ENCODE assay signal across 15 mouse cellular contexts in genomic region chr16:93746397-93746796, GRCm38 (mm10). TPM values are rescaled to one million over a fixed set of nuclear protein-coding genes. Genes with fewer than 3 reads are reported as not detected.
DNase-seq lines count a peak whose midpoint lies in the region; ATAC-seq and TF ChIP-seq lines count a peak whose summit lies in the region.
"Had no signal": no experiment of that assay in that cellular context is flagged by ENCODE, and none has a peak within 500 bp of the region (broad histone marks: within the 10 kb centered on the region; RNA-seq: fewer than 3 reads in every experiment).

No protein-coding gene starts in this region.

- no peak overlapping the region for H3K9ac ChIP-seq in intestine, postnatal 0 days (ENCODE audit: low read depth, low read length)
- H3K9ac ChIP-seq in intestine, embryonic 16.5 days (ENCODE audit: low read depth, low read length): no peak overlapping the region
- no peak overlapping the region for H3K9ac ChIP-seq in CH12.LX (ENCODE audit: insufficient read depth, low read depth)
- H3K9ac ChIP-seq: embryonic facial prominence, embryonic 13.5 days; forebrain, embryonic 12.5 days; heart, embryonic 12.5 days; hindbrain, embryonic 14.5 days had no signal

- H3K79me2 ChIP-seq in CH12.LX (replicated peaks; ENCODE audit: control insufficient read depth, extremely low read depth, insufficient read depth, poor library complexity, severe bottlenecking): no peaks in the 10 kb centered on the region

- TF ChIP-seq RAD21 in CH12.LX (IDR thresholded peaks at IDR 0.05; ENCODE audit: low read depth, low read length): no peak

- H3K36me3 ChIP-seq in intestine, postnatal 0 days (ENCODE audit: control insufficient read depth, insufficient read depth): peaks cover 14% of the 10 kb centered on the region; the same call in 1 of the 2 replicates
- H3K36me3 ChIP-seq in intestine, embryonic 16.5 days (ENCODE audit: control insufficient read depth, insufficient read depth, low read length): peaks cover 5% of the 10 kb centered on the region; the same call in 1 of the 2 replicates
- H3K36me3 ChIP-seq in CH12.LX (replicated peaks in 1 of 2; ENCODE audit: control insufficient read depth in 1 of 2, insufficient read depth in 1 of 2, low read length in 1 of 2): no peaks in the 10 kb centered on the region
- H3K36me3 ChIP-seq: forebrain, embryonic 12.5 days; heart, embryonic 12.5 days; hindbrain, embryonic 10.5 days had no signal

- no peaks in the 10 kb centered on the region for H3K9me3 ChIP-seq in intestine, postnatal 0 days (ENCODE audit: control insufficient read depth)
- H3K9me3 ChIP-seq in intestine, embryonic 16.5 days (ENCODE audit: control insufficient read depth, low read length): no peaks in the 10 kb centered on the region
- no peaks in the 10 kb centered on the region for H3K9me3 ChIP-seq in CH12.LX (replicated peaks; ENCODE audit: low read length)
- H3K9me3 ChIP-seq: embryonic facial prominence, embryonic 13.5 days; forebrain, embryonic 12.5 days; heart, embryonic 12.5 days; hindbrain, embryonic 10.5 days had no signal

- peak; percentile 19; the same call in 1 of the 2 replicates for ATAC-seq in intestine, postnatal 0 days
- ATAC-seq in intestine, embryonic 16.5 days: no peak
- ATAC-seq: forebrain, embryonic 16.5 days had no signal

- 65% methylated on average over 8 of the region's 8 CpGs for WGBS in intestine, postnatal 0 days
- 82% methylated on average over 8 of the region's 8 CpGs for WGBS in intestine, embryonic 16.5 days

- TF ChIP-seq EP300 in CH12.LX (IDR thresholded peaks at IDR 0.05; ENCODE audit: low read length): 0 out of 2 replicates have a peak, but pooled peaks have one; percentile 21

- no peaks in the 10 kb centered on the region; the same call in 1 of the 2 replicates for H3K4me1 ChIP-seq in intestine, postnatal 0 days (replicated peaks; ENCODE audit: control insufficient read depth, insufficient read depth, low read length)
- H3K4me1 ChIP-seq in intestine, embryonic 16.5 days (ENCODE audit: control insufficient read depth, insufficient read depth, low read length): peaks cover 6% of the 10 kb centered on the region
- H3K4me1 ChIP-seq in CH12.LX (ENCODE audit: control insufficient read depth in 1 of 2, insufficient read depth in 2 of 2): peaks cover 9 to 15% of the 10 kb centered on the region in 2 experiments
- H3K4me1 ChIP-seq: forebrain, embryonic 12.5 days had no signal

- intact Hi-C loops in gastrocnemius, postnatal 36 days (cut with DNase I): no loop called here

- in situ Hi-C loops in CH12.LX (cut with MboI; ENCODE audit: low pct_ligation_motif_present, low pct_unique_long_range_greater_than_20kb, low sequenced_read_pairs): no loop called here

- no peak for TF ChIP-seq POLR2A in CH12.LX (IDR thresholded peaks at IDR 0.05; ENCODE audit: low read depth, low read length)

- dilution Hi-C loops in CH12.LX (cut with MboI; ENCODE audit: extremely low pct_ligation_motif_present, extremely low pct_unique_long_range_greater_than_20kb, low sequenced_read_pairs): no loop called here

- peak; percentile 40 for DNase-seq in 3T3-L1 (ENCODE audit: low read depth, low spot score)
- peak; percentile 24 for DNase-seq in CH12.LX (ENCODE audit: extremely low read depth)
- DNase-seq in adrenal gland, postnatal 36 days: peak; percentile 49 to 59
- no peak for DNase-seq in gastrocnemius, postnatal 36 days
- DNase-seq in heart, adult 11 months: no peak
- DNase-seq: cerebellum, adult 8-10 months; kidney, adult 11 months had no signal

- no peak overlapping the region for H3K4me2 ChIP-seq in intestine, postnatal 0 days (replicated peaks; ENCODE audit: low read depth)
- H3K4me2 ChIP-seq in intestine, embryonic 16.5 days (ENCODE audit: low read depth, low read length): no peak overlapping the region
- no peak overlapping the region for H3K4me2 ChIP-seq in CH12.LX (ENCODE audit: insufficient read depth, low read depth, poor library complexity, severe bottlenecking)
- H3K4me2 ChIP-seq: embryonic facial prominence, embryonic 13.5 days; forebrain, embryonic 12.5 days; heart, embryonic 12.5 days; hindbrain, embryonic 14.5 days had no signal

- H3K27me3 ChIP-seq in intestine, postnatal 0 days (replicated peaks; ENCODE audit: control insufficient read depth, insufficient read depth, low read length): no peaks in the 10 kb centered on the region
- no peaks in the 10 kb centered on the region for H3K27me3 ChIP-seq in intestine, embryonic 16.5 days (replicated peaks; ENCODE audit: control insufficient read depth, insufficient read depth, low read length)
- H3K27me3 ChIP-seq in CH12.LX (replicated peaks): no peaks in the 10 kb centered on the region
- H3K27me3 ChIP-seq: embryonic facial prominence, embryonic 13.5 days; forebrain, embryonic 12.5 days had no signal

- TF ChIP-seq CTCF in intestine, postnatal 0 days (IDR thresholded peaks at IDR 0.05; ENCODE audit: low read depth): no peak
- no peak for TF ChIP-seq CTCF in CH12.LX (conservative IDR thresholded peaks at IDR 0.05 in 1 of 2, IDR thresholded peaks at IDR 0.05 in 1 of 2; ENCODE audit: low read depth in 2 of 2, low read length in 2 of 2)

- no peak overlapping the region for H3K4me3 ChIP-seq in intestine, postnatal 0 days (ENCODE audit: low read depth, low read length)
- no peak overlapping the region for H3K4me3 ChIP-seq in intestine, embryonic 16.5 days (ENCODE audit: low read length)
- H3K4me3 ChIP-seq in CH12.LX (replicated peaks in 1 of 3; ENCODE audit: low read depth in 2 of 3, low read length in 2 of 3, poor library complexity in 1 of 3): no peak overlapping the region
- H3K4me3 ChIP-seq: embryonic facial prominence, embryonic 13.5 days; forebrain, embryonic 12.5 days; heart, embryonic 12.5 days; hindbrain, embryonic 10.5 days had no signal

- 0 out of 2 replicates have a peak overlapping the region, but pooled peaks have one; percentile 7 for H3K27ac ChIP-seq in intestine, postnatal 0 days (ENCODE audit: low read depth, low read length)
- no peak overlapping the region for H3K27ac ChIP-seq in intestine, embryonic 16.5 days (ENCODE audit: low read length)
- H3K27ac ChIP-seq in CH12.LX (ENCODE audit: insufficient read depth, low read depth): no peak overlapping the region
- H3K27ac ChIP-seq: embryonic facial prominence, embryonic 13.5 days; forebrain, embryonic 12.5 days; hindbrain, embryonic 10.5 days; hindbrain, embryonic 14.5 days had no signal

TF ChIP-seq in CH12.LX, 34 proteins besides CTCF, POLR2A, EP300 and RAD21:
- TF ChIP-seq RCOR1 (conservative IDR thresholded peaks at IDR 0.05; ENCODE audit: low read depth, low read length) (no peak), TCF12 (IDR thresholded peaks at IDR 0.05; ENCODE audit: low read depth, low read length) (no peak; the same call in 1 of the 2 replicates), E2F4 (IDR thresholded peaks at IDR 0.05; ENCODE audit: insufficient replicate concordance, low read depth, low read length) (0 out of 2 replicates have a peak, but pooled peaks have one; percentile 7), CHD1 (IDR thresholded peaks at IDR 0.05; ENCODE audit: low read depth, low read length) (no peak), SMC3 (IDR thresholded peaks at IDR 0.05; ENCODE audit: low read depth, low read length) (no peak), ETS1 (conservative IDR thresholded peaks at IDR 0.05; ENCODE audit: low read depth, low read length) (peak; percentile 49), MAX (IDR thresholded peaks at IDR 0.05; ENCODE audit: low read length) (peak; percentile 38; the same call in 1 of the 2 replicates), NRF1 (IDR thresholded peaks at IDR 0.05; ENCODE audit: low read depth, low read length) (no peak), BHLHE40 (IDR thresholded peaks at IDR 0.05; ENCODE audit: low read depth, low read length) (peak; percentile 63), IRF4 (IDR thresholded peaks at IDR 0.05; ENCODE audit: low read depth, low read length) (peak; percentile 16; the same call in 1 of the 2 replicates), KAT2A (IDR thresholded peaks at IDR 0.05; ENCODE audit: insufficient replicate concordance, low read length) (no peak), MAFK (IDR thresholded peaks at IDR 0.05; ENCODE audit: insufficient replicate concordance, low read length) (peak; percentile 72; the same call in 1 of the 2 replicates)

RNA-seq across cellular contexts. Expression of gene Dop1b, which starts 34.7 kb away (rescaled TPM):
- 17.2 and 21.2 TPM in 2 replicates for polyA plus RNA-seq in intestine, postnatal 0 days (2015; fragmentation: Nextera tagmentation; extraction: Ambion mirVana)
- polyA plus RNA-seq in intestine, embryonic 16.5 days (2015; fragmentation: Nextera tagmentation; extraction: Ambion mirVana): 14.4 and 16.6 TPM in 2 replicates
- total RNA-seq in CH12.LX (2012; rRNA removed) (2.4 and 4.5 TPM in 2 replicates), CH12.LX (2014; rRNA removed) (0.90 and 1.5 TPM in 2 replicates)
- polyA plus RNA-seq in CH12.LX (2012; ENCODE audit: insufficient read length, low read depth): 1.7 and 3.1 TPM in 2 replicates
- total RNA-seq in adrenal gland, postnatal 36 days (2021): 10 to 100 TPM; 16.4 to 16.7 TPM
- 10 to 100 TPM; 36.7 to 38.3 TPM for total RNA-seq in gastrocnemius, postnatal 36 days (2021)

Comparison
In these comparisons a context has a peak if more than half of its experiments do, and no peak if none do; other contexts are left out.
1. DNase-seq: peak in 3T3-L1 (single experiment), CH12.LX (single experiment) and adrenal gland, postnatal 36 days (2 of 2); none in gastrocnemius, postnatal 36 days (0 of 2) and heart, adult 11 months (single experiment).